Mouse (Mus musculus) megakaryocyte, embryonic 14.5 days (primary cell): ENCODE measurements at regions not wholly inside any gene's neighbourhood (a gene's known extent, or its start where the extent isn't known, plus 50 kb on each side); places are given as distances from the start of the nearest gene placed in this dataset.

Experiments used
- FLI1 ChIP-seq: IDR thresholded peaks from 2 replicates; pipeline ENCODE4 v1.6.1; 2012; ENCODE audit warnings: low read length, inconsistent platforms, mixed read lengths
- GATA1 ChIP-seq: IDR thresholded peaks from 3 replicates; pipeline ENCODE4 v1.6.1; 2012; ENCODE audit warnings: mixed read lengths, low read length, inconsistent platforms, borderline replicate concordance

- TF ChIP-seq FLI1 (no peak), GATA1 (no peak)
Measured at GRCm38 (mm10) chr8:115473974-115474373, 233.6 kb downstream of the Maf start.
